Mouse (Mus musculus) olfactory bulb, adult 2 months (tissue): ENCODE data around the gene Mdfi. TPM values are rescaled to one million over a fixed set of nuclear protein-coding genes. Genes with fewer than 3 reads are reported as not detected.

Experiments used
- H3K27ac ChIP-seq: fragments of 200-500 bp; 2 replicates; pipeline ENCODE4 v1.5.1; 2012; ENCODE audit warnings: low read depth, low read length; ENCODE audit not compliant: insufficient read depth
- H3K4me1 ChIP-seq: fragments of 200-500 bp; 2 replicates; pipeline ENCODE4 v1.6.1; 2012; ENCODE audit warnings: low read length; ENCODE audit not compliant: control insufficient read depth, insufficient read depth
- H3K4me3 ChIP-seq: fragments of 200-500 bp; 2 replicates; pipeline ENCODE4 v1.5.1; 2012; ENCODE audit warnings: mild to moderate bottlenecking, low read depth, low read length, moderate library complexity; ENCODE audit not compliant: insufficient read depth
- CTCF ChIP-seq: fragments of 200-500 bp; IDR thresholded peaks from 2 replicates; pipeline ENCODE4 v1.5.1; 2012; ENCODE audit warnings: low read depth, mild to moderate bottlenecking, low read length, moderate library complexity; ENCODE audit not compliant: insufficient read depth
- POLR2A ChIP-seq: fragments of 200-500 bp; IDR thresholded peaks from 2 replicates; pipeline ENCODE4 v1.6.1; 2012; ENCODE audit warnings: mild to moderate bottlenecking, low read depth, low read length, moderate library complexity; ENCODE audit not compliant: insufficient read depth
- WGBS: fragments of 180-500 bp; shearing (Covaris S2); methylation state at CpG from one replicate; pipeline ENCODE4 v1.1.7; 2018; 5-methylcytosine and 5-hydroxymethylcytosine counted together
- polyA plus RNA-seq: library from polyadenylated mRNA; stranded (reverse); fragments of >200 nt; gene quantifications from 2 replicates; pipeline ENCODE4 v1.2.4, GENCODE M21; 2012; ENCODE audit warnings: low replicate concordance; ENCODE audit not compliant: missing spikeins, insufficient read depth, insufficient read length

Mdfi gene
- not detected in 2 replicates for polyA plus RNA-seq

- no peak for TF ChIP-seq CTCF
- TF ChIP-seq POLR2A: no peak
- Histone ChIP-seq H3K4me1 (peaks cover 21% of the 10 kb centered on the region), H3K27ac (no peak within 1 kb of the TSS), H3K4me3 (0 out of 2 replicates have a peak within 1 kb of the TSS, but pooled peaks have one; percentile 36)
- 9% methylated on average over 18 of the region's 18 CpGs for WGBS
Measured at GRCm38 (mm10) chr17:47834482-47834767, at the start of gene Mdfi. TSS of gene Mdfi (minus strand) at chr17:47834691.

GRCm38 (mm10) chr17:47883099-47883498 lies 48.6 kb upstream of the Mdfi start:
- no peak overlapping the region for H3K4me3 ChIP-seq
- no peak overlapping the region for H3K27ac ChIP-seq
- TF ChIP-seq POLR2A (no peak), CTCF (no peak)
- WGBS: 90% methylated on average over 5 of the region's 5 CpGs
- H3K4me1 ChIP-seq: peaks cover 21% of the 10 kb centered on the region

GRCm38 (mm10) chr17:47881330-47881729 lies 46.8 kb upstream of the Mdfi start:
- WGBS: 81% methylated on average over 13 of the region's 13 CpGs
- Histone ChIP-seq H3K27ac (no peak overlapping the region), H3K4me1 (peaks cover 37% of the 10 kb centered on the region), H3K4me3 (no peak overlapping the region)
- no peak for TF ChIP-seq POLR2A
- no peak for TF ChIP-seq CTCF

GRCm38 (mm10) chr17:47879207-47879606 lies 44.7 kb upstream of the Mdfi start:
- no peak for TF ChIP-seq POLR2A
- no peak for TF ChIP-seq CTCF
- 22% methylated on average over 3 of the region's 3 CpGs for WGBS
- no peak overlapping the region for H3K27ac ChIP-seq
- H3K4me3 ChIP-seq: peak overlapping the region; percentile 51
- H3K4me1 ChIP-seq: peaks cover 43% of the 10 kb centered on the region

- WGBS: 13% methylated on average over 35 of the region's 35 CpGs
- Histone ChIP-seq H3K4me1 (peaks cover 43% of the 10 kb centered on the region), H3K27ac (no peak overlapping the region), H3K4me3 (peak overlapping the region; percentile 51)
- TF ChIP-seq CTCF (no peak), POLR2A (no peak)
Measured at GRCm38 (mm10) chr17:47878378-47879089, 44.0 kb upstream of the Mdfi start.

- TF ChIP-seq POLR2A (no peak), CTCF (no peak)
- Histone ChIP-seq H3K4me3 (peak overlapping the region; percentile 51), H3K27ac (no peak overlapping the region), H3K4me1 (peaks cover 49% of the 10 kb centered on the region)
- 33% methylated on average over 10 of the region's 10 CpGs for WGBS
Measured at GRCm38 (mm10) chr17:47877715-47878377, 43.4 kb upstream of the Mdfi start.

- TF ChIP-seq CTCF (no peak), POLR2A (no peak)
- Histone ChIP-seq H3K4me1 (peaks cover 56% of the 10 kb centered on the region), H3K27ac (no peak overlapping the region), H3K4me3 (peak overlapping the region; percentile 51)
- WGBS: 41% methylated on average over 26 of the region's 26 CpGs
Measured at GRCm38 (mm10) chr17:47876776-47877714, 42.6 kb upstream of the Mdfi start.

- no peak overlapping the region for H3K27ac ChIP-seq
- WGBS: 18% methylated on average over 9 of the region's 9 CpGs
- TF ChIP-seq POLR2A: no peak
- peak; percentile 65; the same call in 1 of the 2 replicates for TF ChIP-seq CTCF
- no peak overlapping the region for H3K4me3 ChIP-seq
- peaks cover 40% of the 10 kb centered on the region for H3K4me1 ChIP-seq
Measured at GRCm38 (mm10) chr17:47873341-47873791, 38.9 kb upstream of the Mdfi start.
